Mouse (Mus musculus): Measurements from ENCODE around the gene Pcgf2. TPM values are rescaled to one million over a fixed set of nuclear protein-coding genes. Genes with fewer than 3 reads are reported as not detected.

Gene Pcgf2
- polyA plus RNA-seq, 2 experiments, result 18.1 to 130 TPM

DNA sequence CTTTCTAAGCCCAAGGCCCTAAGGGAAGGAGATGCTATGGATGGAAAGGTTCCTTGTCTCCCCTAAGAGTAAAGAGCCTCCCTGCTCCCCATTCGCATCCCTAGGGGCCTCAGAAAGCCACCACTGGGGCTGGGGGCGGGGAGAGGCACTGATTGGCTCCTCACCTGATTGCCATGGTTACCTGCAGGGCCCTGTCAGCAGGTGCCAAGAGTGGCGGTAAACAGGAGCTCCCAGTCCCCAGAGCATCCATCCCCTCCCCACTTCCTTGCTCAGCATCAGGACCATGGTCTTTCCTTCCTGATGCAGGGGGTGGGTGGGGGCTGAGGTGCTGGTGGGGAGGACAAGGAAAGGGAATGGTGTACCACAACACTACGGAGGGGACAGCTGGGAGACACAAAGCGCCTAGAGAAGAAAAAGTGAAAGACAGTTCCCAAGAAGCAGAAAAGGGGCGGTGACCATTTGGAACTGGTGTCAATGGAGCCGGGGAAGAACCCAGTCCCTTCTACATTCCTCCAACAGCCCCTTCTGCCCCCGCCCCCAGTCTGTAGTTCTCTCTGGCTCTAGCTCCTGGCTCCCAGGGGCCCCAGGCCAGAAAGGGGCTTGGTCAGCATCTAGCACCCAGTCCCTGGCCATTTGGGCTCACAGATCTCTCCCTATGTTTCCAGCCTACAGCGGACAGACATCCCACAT, 4.4 kb downstream of the Pcgf2 start:
- 59% methylated on average over 9 of the region's 9 CpGs for WGBS
- Histone ChIP-seq H3K9me3 (ENCODE audit: control insufficient read depth, low read length) (no peaks in the 10 kb centered on the region), H3K4me3 (replicated peaks; ENCODE audit: low read length) (0 out of 2 replicates have a peak overlapping the region, but pooled peaks have one; percentile 5), H3K27ac (replicated peaks; ENCODE audit: low read depth, low read length) (0 out of 2 replicates have a peak overlapping the region, but pooled peaks have one; percentile 59), H3K27me3 (ENCODE audit: control insufficient read depth, insufficient read depth, low read length) (no peaks in the 10 kb centered on the region), H3K36me3 (ENCODE audit: control insufficient read depth, insufficient read depth, low read length) (peaks cover 40% of the 10 kb centered on the region), H3K4me1 (ENCODE audit: control insufficient read depth, insufficient read depth, low read length) (peaks cover 39% of the 10 kb centered on the region), H3K4me2 (replicated peaks; ENCODE audit: low read depth, low read length, severe bottlenecking) (peak overlapping the region; percentile 22), H3K9ac (ENCODE audit: low read depth, low read length, severe bottlenecking) (no peak overlapping the region; the same call in 1 of the 2 replicates)
- no peak for DNase-seq (ENCODE audit: low spot score)
- no peak for TF ChIP-seq POLR2A (IDR thresholded peaks at IDR 0.05; ENCODE audit: borderline replicate concordance, extremely low read depth, insufficient read depth, insufficient read length)
- no peak for ATAC-seq (ENCODE audit: low FRiP score, low read depth)

DNA sequence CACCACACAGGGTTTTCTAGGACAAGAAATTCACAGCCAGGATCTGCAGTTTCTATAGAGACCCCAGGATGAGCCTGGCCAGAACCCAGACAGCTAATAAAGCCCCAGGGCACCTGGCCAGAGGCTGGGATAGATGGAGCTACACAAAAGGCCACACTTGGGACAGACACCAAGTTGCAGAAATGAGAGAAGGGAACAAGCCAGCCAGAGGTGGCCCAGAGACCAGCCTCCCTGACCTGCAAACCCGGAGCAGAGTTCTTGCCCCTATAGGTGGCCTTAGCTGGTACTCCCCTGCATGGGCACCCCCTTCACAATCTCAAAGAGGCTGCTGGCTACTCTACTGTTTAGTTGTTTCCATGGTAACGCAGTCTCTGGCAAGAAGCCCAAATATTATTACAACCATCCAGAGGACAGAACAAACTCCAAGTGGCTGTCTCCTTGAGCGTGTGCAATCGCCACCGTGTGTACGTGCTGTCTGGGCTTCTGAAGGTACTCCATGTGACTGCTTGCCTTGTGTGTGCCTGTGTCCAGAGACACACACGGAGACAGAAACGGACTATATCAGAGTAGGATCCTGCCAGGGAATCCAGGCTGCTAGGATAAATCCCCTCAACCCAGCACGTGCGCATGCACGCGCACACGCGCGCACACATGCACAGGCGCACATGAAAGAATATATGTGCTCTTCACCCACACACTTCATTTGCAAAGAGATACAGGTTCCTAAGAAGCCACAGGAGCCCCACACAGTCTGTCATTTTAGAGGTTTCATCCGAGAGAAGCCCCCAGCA, 5.2 kb downstream of the Pcgf2 start:
- H3K9ac ChIP-seq (ENCODE audit: low read depth, low read length, severe bottlenecking), result no peak overlapping the region; the same call in 1 of the 2 replicates
- 0 out of 2 replicates have a peak overlapping the region, but pooled peaks have one; percentile 5 for H3K4me3 ChIP-seq (replicated peaks; ENCODE audit: low read length)
- ATAC-seq (ENCODE audit: low FRiP score, low read depth) (no peak), DNase-seq (ENCODE audit: low spot score) (peak; percentile 86)
- peaks cover 47% of the 10 kb centered on the region for H3K36me3 ChIP-seq (ENCODE audit: control insufficient read depth, insufficient read depth, low read length)
- peak overlapping the region; percentile 59 for H3K27ac ChIP-seq (replicated peaks; ENCODE audit: low read depth, low read length)
- peak overlapping the region; percentile 22; the same call in 1 of the 2 replicates for H3K4me2 ChIP-seq (replicated peaks; ENCODE audit: low read depth, low read length, severe bottlenecking)
- peaks cover 39% of the 10 kb centered on the region for H3K4me1 ChIP-seq (ENCODE audit: control insufficient read depth, insufficient read depth, low read length)
- 53% methylated on average over 17 of the region's 17 CpGs for WGBS
- no peak for TF ChIP-seq POLR2A (IDR thresholded peaks at IDR 0.05; ENCODE audit: borderline replicate concordance, extremely low read depth, insufficient read depth, insufficient read length)
- no peaks in the 10 kb centered on the region for H3K9me3 ChIP-seq (ENCODE audit: control insufficient read depth, low read length)
- no peaks in the 10 kb centered on the region for H3K27me3 ChIP-seq (ENCODE audit: control insufficient read depth, insufficient read depth, low read length)

DNA sequence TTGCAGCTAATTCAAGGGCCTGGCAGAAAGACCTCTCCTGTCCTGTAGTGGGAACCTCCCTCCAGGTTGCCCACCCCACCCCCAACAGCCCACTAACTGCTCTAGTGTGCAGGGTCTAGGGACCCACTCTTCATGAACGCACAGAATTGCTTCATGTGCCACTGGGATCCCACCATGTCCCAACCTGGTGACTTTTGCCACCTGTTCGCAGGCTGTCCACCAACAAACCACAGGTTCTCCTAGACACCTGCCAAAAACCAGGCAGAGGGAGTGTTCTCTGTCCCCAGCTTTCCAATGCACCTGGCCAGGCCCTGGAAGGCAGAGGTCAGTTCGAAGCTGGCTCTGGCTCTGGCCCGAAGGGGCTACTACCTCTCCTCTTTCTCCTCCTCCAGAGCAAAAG, 5.9 kb downstream of the Pcgf2 start:
- H3K36me3 ChIP-seq (ENCODE audit: control insufficient read depth, insufficient read depth, low read length), result peaks cover 52% of the 10 kb centered on the region
- WGBS, result 73% methylated on average over 4 of the region's 4 CpGs
- no peak overlapping the region for H3K4me2 ChIP-seq (replicated peaks; ENCODE audit: low read depth, low read length, severe bottlenecking)
- peak overlapping the region; percentile 59; the same call in 1 of the 2 replicates for H3K27ac ChIP-seq (replicated peaks; ENCODE audit: low read depth, low read length)
- no peaks in the 10 kb centered on the region for H3K27me3 ChIP-seq (ENCODE audit: control insufficient read depth, insufficient read depth, low read length)
- H3K4me3 ChIP-seq (replicated peaks; ENCODE audit: low read length), result 0 out of 2 replicates have a peak overlapping the region, but pooled peaks have one; percentile 0
- no peak for TF ChIP-seq POLR2A (IDR thresholded peaks at IDR 0.05; ENCODE audit: borderline replicate concordance, extremely low read depth, insufficient read depth, insufficient read length)
- H3K4me1 ChIP-seq (ENCODE audit: control insufficient read depth, insufficient read depth, low read length), result peaks cover 39% of the 10 kb centered on the region
- H3K9ac ChIP-seq (ENCODE audit: low read depth, low read length, severe bottlenecking), result no peak overlapping the region
- ATAC-seq (ENCODE audit: low FRiP score, low read depth), result no peak
- no peaks in the 10 kb centered on the region for H3K9me3 ChIP-seq (ENCODE audit: control insufficient read depth, low read length)
- no peak for DNase-seq (ENCODE audit: low spot score)

DNA sequence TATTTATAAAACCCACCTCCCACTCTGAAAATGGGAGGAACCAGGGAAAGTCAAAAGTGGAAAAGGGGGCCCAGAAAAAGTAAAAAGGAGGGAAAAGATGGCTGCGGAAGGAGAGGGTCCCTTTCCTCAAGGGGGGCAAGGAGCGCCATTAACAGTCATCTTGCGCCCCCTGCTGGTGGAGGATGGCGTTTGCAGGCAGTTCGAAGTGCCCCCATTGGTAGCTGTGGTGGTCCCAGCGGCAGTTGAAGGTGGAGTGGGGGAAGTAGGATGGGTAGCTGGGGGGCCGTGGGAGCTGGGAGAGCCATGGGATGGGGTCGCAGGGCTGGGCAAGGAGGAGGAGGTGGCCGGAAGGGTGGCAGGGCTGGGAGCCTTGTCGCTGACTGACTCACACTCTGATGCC, 10.4 kb downstream of the Pcgf2 start:
- H3K36me3 ChIP-seq (ENCODE audit: control insufficient read depth, insufficient read depth, low read length), result peaks cover 49% of the 10 kb centered on the region
- H3K27ac ChIP-seq (replicated peaks; ENCODE audit: low read depth, low read length), result no peak overlapping the region
- H3K4me1 ChIP-seq (ENCODE audit: control insufficient read depth, insufficient read depth, low read length), result peaks cover 15% of the 10 kb centered on the region
- no peak overlapping the region for H3K9ac ChIP-seq (ENCODE audit: low read depth, low read length, severe bottlenecking)
- H3K27me3 ChIP-seq (ENCODE audit: control insufficient read depth, insufficient read depth, low read length), result no peaks in the 10 kb centered on the region
- peak; percentile 67 for DNase-seq (ENCODE audit: low spot score)
- H3K4me2 ChIP-seq (replicated peaks; ENCODE audit: low read depth, low read length, severe bottlenecking), result no peak overlapping the region
- H3K9me3 ChIP-seq (ENCODE audit: control insufficient read depth, low read length), result no peaks in the 10 kb centered on the region
- no peak for TF ChIP-seq POLR2A (IDR thresholded peaks at IDR 0.05; ENCODE audit: borderline replicate concordance, extremely low read depth, insufficient read depth, insufficient read length)
- WGBS, result 25% methylated on average over 10 of the region's 10 CpGs
- ATAC-seq (ENCODE audit: low FRiP score, low read depth), result no peak
- no peak overlapping the region for H3K4me3 ChIP-seq (replicated peaks; ENCODE audit: low read length)

GRCm38 (mm10) chr11:97687061-97687460, 13.2 kb downstream of the Pcgf2 start:
- Histone ChIP-seq H3K27me3 (ENCODE audit: control insufficient read depth, insufficient read depth, low read length) (no peaks in the 10 kb centered on the region), H3K36me3 (ENCODE audit: control insufficient read depth, insufficient read depth, low read length) (peaks cover 37% of the 10 kb centered on the region), H3K4me3 (replicated peaks; ENCODE audit: low read length) (no peak overlapping the region), H3K27ac (replicated peaks; ENCODE audit: low read depth, low read length) (no peak overlapping the region), H3K4me2 (replicated peaks; ENCODE audit: low read depth, low read length, severe bottlenecking) (no peak overlapping the region), H3K9ac (ENCODE audit: low read depth, low read length, severe bottlenecking) (no peak overlapping the region), H3K4me1 (ENCODE audit: control insufficient read depth, insufficient read depth, low read length) (peaks cover 4% of the 10 kb centered on the region; the same call in 1 of the 2 replicates), H3K9me3 (ENCODE audit: control insufficient read depth, low read length) (no peaks in the 10 kb centered on the region)
- DNase-seq (ENCODE audit: low spot score) (no peak), ATAC-seq (ENCODE audit: low FRiP score, low read depth) (no peak)
- 92% methylated on average over 3 of the region's 3 CpGs for WGBS
- TF ChIP-seq POLR2A (IDR thresholded peaks at IDR 0.05; ENCODE audit: borderline replicate concordance, extremely low read depth, insufficient read depth, insufficient read length), result no peak
